In genomic region chr9:21936692-21937570, GRCm38 (mm10) we compare ENCODE assay signal across 8 mouse cellular contexts. TPM values are rescaled to one million over a fixed set of nuclear protein-coding genes. Genes with fewer than 3 reads are reported as not detected.
A peak's percentile ranks its signal among the peaks of the same experiment; 100 is the strongest.
DNase-seq lines count a peak whose midpoint lies in the region; ATAC-seq and TF ChIP-seq lines count a peak whose summit lies in the region.

TSS of gene Plppr2 (plus strand) at chr9:21937033.

- H3K4me3 ChIP-seq in ES-E14 (ENCODE audit: insufficient read depth in 1 of 2, low read depth in 1 of 2, low read length in 2 of 2, poor library complexity in 1 of 2, severe bottlenecking in 1 of 2), result peak within 1 kb of the TSS; percentile 84 to 92
- H3K4me3 ChIP-seq in forebrain, embryonic 14.5 days (ENCODE audit: low read depth, low read length), result peak within 1 kb of the TSS; percentile 71
- peak within 1 kb of the TSS; percentile 48 for H3K4me3 ChIP-seq in liver, embryonic 16.5 days (ENCODE audit: low read depth, low read length)
- peak within 1 kb of the TSS; percentile 59 for H3K4me3 ChIP-seq in neural tube, embryonic 12.5 days
- peak within 1 kb of the TSS; percentile 40 for H3K4me3 ChIP-seq in stomach, postnatal 0 days (ENCODE audit: low read depth, low read length)

- intact Hi-C loops in heart, postnatal 14 days (cut with DNase I), result no loop called here

- peak; percentile 97 for DNase-seq in ES-E14 (ENCODE audit: low read depth, low spot score)
- DNase-seq in cerebellum, adult 11-12 months, result peak; percentile 100
- DNase-seq in forebrain, embryonic 14.5 days (ENCODE audit: low spot score), result peak; percentile 99
- peak; percentile 91 to 93 for DNase-seq in heart, postnatal 14 days
- peak; percentile 71 for DNase-seq in large intestine, adult 2 months (ENCODE audit: low read depth, low spot score)
- DNase-seq in stomach, postnatal 0 days (ENCODE audit: low spot score), result peak; percentile 98

- no peaks in the 10 kb centered on the region; the same call in 1 of the 2 replicates for H3K36me3 ChIP-seq in ES-E14 (ENCODE audit: control insufficient read depth, insufficient read depth, low read length, poor library complexity, severe bottlenecking)
- peaks cover 16% of the 10 kb centered on the region for H3K36me3 ChIP-seq in forebrain, embryonic 14.5 days (ENCODE audit: control insufficient read depth, insufficient read depth, low read length)
- H3K36me3 ChIP-seq in liver, embryonic 16.5 days (ENCODE audit: control insufficient read depth, insufficient read depth), result no peaks in the 10 kb centered on the region
- H3K36me3 ChIP-seq in neural tube, embryonic 12.5 days, result peaks cover 16% of the 10 kb centered on the region
- H3K36me3 ChIP-seq in stomach, postnatal 0 days (ENCODE audit: control insufficient read depth, insufficient read depth, low read length), result no peaks in the 10 kb centered on the region

- peak within 1 kb of the TSS; percentile 74 for H3K4me2 ChIP-seq in forebrain, embryonic 14.5 days (ENCODE audit: low read length)
- peak within 1 kb of the TSS; percentile 63 for H3K4me2 ChIP-seq in liver, embryonic 16.5 days (ENCODE audit: low read depth, low read length)
- H3K4me2 ChIP-seq in neural tube, embryonic 12.5 days (replicated peaks), result peak within 1 kb of the TSS; percentile 78
- H3K4me2 ChIP-seq in stomach, postnatal 0 days (replicated peaks; ENCODE audit: low read depth), result peak within 1 kb of the TSS; percentile 58

- no peak for TF ChIP-seq EP300 in stomach, postnatal 0 days (optimal IDR thresholded peaks at IDR 0.05)

- no peaks in the 10 kb centered on the region; the same call in 1 of the 2 replicates for H3K27me3 ChIP-seq in forebrain, embryonic 14.5 days (replicated peaks; ENCODE audit: control insufficient read depth, insufficient read depth, low read length)
- H3K27me3 ChIP-seq in liver, embryonic 16.5 days (ENCODE audit: control insufficient read depth, insufficient read depth, low read depth, low read length), result no peaks in the 10 kb centered on the region
- H3K27me3 ChIP-seq in neural tube, embryonic 12.5 days (replicated peaks), result peaks cover 2% of the 10 kb centered on the region; the same call in 1 of the 2 replicates
- no peaks in the 10 kb centered on the region for H3K27me3 ChIP-seq in stomach, postnatal 0 days (ENCODE audit: control insufficient read depth, insufficient read depth, low read length)

- peak within 1 kb of the TSS; percentile 81 for H3K9ac ChIP-seq in ES-E14 (ENCODE audit: insufficient read depth, low read depth, low read length, poor library complexity, severe bottlenecking)
- H3K9ac ChIP-seq in forebrain, embryonic 14.5 days (ENCODE audit: low read length), result peak within 1 kb of the TSS; percentile 87
- H3K9ac ChIP-seq in liver, embryonic 16.5 days (ENCODE audit: low read depth, low read length), result peak within 1 kb of the TSS; percentile 8
- peak within 1 kb of the TSS; percentile 80 for H3K9ac ChIP-seq in neural tube, embryonic 12.5 days
- peak within 1 kb of the TSS; percentile 59 for H3K9ac ChIP-seq in stomach, postnatal 0 days (ENCODE audit: low read length)

- WGBS in forebrain, embryonic 14.5 days, result 1% methylated on average over 41 of the region's 43 CpGs
- 3% methylated on average over 43 of the region's 43 CpGs for WGBS in large intestine, adult 2 months
- 2% methylated on average over 37 of the region's 43 CpGs for whole genome bisulfite sequencing in liver, embryonic 16.5 days (ENCODE audit: insufficient replicate concordance)
- 2% methylated on average over 43 of the region's 43 CpGs for WGBS in neural tube, embryonic 12.5 days
- 1% methylated on average over 39 of the region's 43 CpGs for WGBS in stomach, postnatal 0 days

- H3K9me3 ChIP-seq in ES-E14 (ENCODE audit: control insufficient read depth, insufficient read depth, low read depth, low read length), result no peaks in the 10 kb centered on the region
- H3K9me3 ChIP-seq in forebrain, embryonic 14.5 days (replicated peaks; ENCODE audit: control insufficient read depth, low read length), result no peaks in the 10 kb centered on the region
- no peaks in the 10 kb centered on the region for H3K9me3 ChIP-seq in liver, embryonic 16.5 days (replicated peaks; ENCODE audit: control insufficient read depth, low read length)
- no peaks in the 10 kb centered on the region for H3K9me3 ChIP-seq in neural tube, embryonic 12.5 days
- H3K9me3 ChIP-seq in stomach, postnatal 0 days (ENCODE audit: control insufficient read depth, low read length), result no peaks in the 10 kb centered on the region

- peaks cover 2 to 12% of the 10 kb centered on the region in 2 experiments; a peak in 2 of 4 replicates for H3K4me1 ChIP-seq in ES-E14 (ENCODE audit: control insufficient read depth in 2 of 2, insufficient read depth in 2 of 2, low read length in 2 of 2, poor library complexity in 1 of 2)
- H3K4me1 ChIP-seq in forebrain, embryonic 14.5 days (ENCODE audit: control insufficient read depth, insufficient read depth, low read length), result peaks cover 10% of the 10 kb centered on the region
- H3K4me1 ChIP-seq in liver, embryonic 16.5 days (ENCODE audit: control insufficient read depth, low read depth, low read length), result peaks cover 3% of the 10 kb centered on the region
- H3K4me1 ChIP-seq in neural tube, embryonic 12.5 days, result peaks cover 12% of the 10 kb centered on the region
- H3K4me1 ChIP-seq in stomach, postnatal 0 days (replicated peaks; ENCODE audit: control insufficient read depth, insufficient read depth), result 0 out of 2 replicates have a peak, but pooled peaks cover 2% of the 10 kb centered on the region

- no peak within 1 kb of the TSS for H3K27ac ChIP-seq in ES-E14 (ENCODE audit: insufficient read depth, low read depth, low read length, poor library complexity, severe bottlenecking)
- peak within 1 kb of the TSS; percentile 79 for H3K27ac ChIP-seq in forebrain, embryonic 14.5 days (ENCODE audit: low read depth, low read length)
- H3K27ac ChIP-seq in liver, embryonic 16.5 days (ENCODE audit: low read length), result no peak within 1 kb of the TSS
- H3K27ac ChIP-seq in neural tube, embryonic 12.5 days, result 0 out of 2 replicates have a peak within 1 kb of the TSS, but pooled peaks have one; percentile 11
- no peak within 1 kb of the TSS for H3K27ac ChIP-seq in stomach, postnatal 0 days (replicated peaks)

- peak; percentile 96 for ATAC-seq in forebrain, embryonic 14.5 days
- ATAC-seq in liver, embryonic 16.5 days (ENCODE audit: low read depth), result peak; percentile 94
- ATAC-seq in neural tube, embryonic 12.5 days (ENCODE audit: low FRiP score, low read depth), result peak; percentile 95
- peak; percentile 98 for ATAC-seq in stomach, postnatal 0 days (ENCODE audit: low FRiP score, low TSS enrichment)

- peak; percentile 25; the same call in 1 of the 2 replicates for TF ChIP-seq CTCF in stomach, postnatal 0 days (IDR thresholded peaks at IDR 0.05; ENCODE audit: low read depth)

- in situ Hi-C loops in ES-E14 (cut with MboI; ENCODE audit: low sequenced_read_pairs in 2 of 2, unreplicated experiment in 2 of 2), result no loop called here

TF ChIP-seq in ES-E14, 5 proteins besides CTCF, POLR2A, EP300 and RAD21:
- TF ChIP-seq CHD2 (IDR thresholded peaks at IDR 0.05; ENCODE audit: low read depth, low read length) (no peak), MAFK (IDR thresholded peaks at IDR 0.05; ENCODE audit: insufficient read depth, low read depth, low read length) (no peak), HCFC1 (IDR thresholded peaks at IDR 0.05; ENCODE audit: borderline replicate concordance, insufficient read depth, low read length) (no peak)

RNA-seq across cellular contexts. Expression of gene Plppr2, which starts in this region (rescaled TPM):
- 2.0 and 2.6 TPM in 2 replicates for total RNA-seq in ES-E14 (2012; rRNA removed)
- polyA plus RNA-seq in forebrain, embryonic 14.5 days (2014; fragmentation: Nextera tagmentation; extraction: Ambion mirVana), result 47.3 and 66.7 TPM in 2 replicates
- total RNA-seq in heart, postnatal 14 days (2021), result 1 to 10 TPM; 1.8 to 2.0 TPM
- polyA plus RNA-seq in large intestine, adult 2 months (2012; rRNA removed), result 2.9 and 3.1 TPM in 2 replicates
- polyA plus RNA-seq in liver, embryonic 16.5 days (2015; fragmentation: Nextera tagmentation; extraction: Ambion mirVana), result 0.96 and 1.4 TPM in 2 replicates
- polyA plus RNA-seq in neural tube, embryonic 12.5 days (2016; fragmentation: Nextera tagmentation; extraction: Ambion mirVana), result 53.3 and 56.2 TPM in 2 replicates
- 2.7 and 4.1 TPM in 2 replicates for polyA plus RNA-seq in stomach, postnatal 0 days (2015; fragmentation: Nextera tagmentation; extraction: Ambion mirVana)

Comparison
In these comparisons a context has a peak if more than half of its experiments do, and no peak if none do; other contexts are left out.
1. H3K27ac ChIP-seq: peak in forebrain, embryonic 14.5 days (single experiment) and neural tube, embryonic 12.5 days (single experiment); none in ES-E14 (single experiment), liver, embryonic 16.5 days (single experiment) and stomach, postnatal 0 days (single experiment).
2. H3K9ac ChIP-seq: peak in every context shown above with its lines; median percentile 87 in forebrain, embryonic 14.5 days; 81 in ES-E14; 80 in neural tube, embryonic 12.5 days; 59 in stomach, postnatal 0 days; 8 in liver, embryonic 16.5 days.
3. Peak in every context shown above with its lines, with median percentiles within 50 percentile points of each other: DNase-seq, H3K4me3 ChIP-seq, ATAC-seq and H3K4me2 ChIP-seq.